Mouse (Mus musculus) liver, embryonic 13.5 days (tissue): ENCODE data around the gene Tmem30b. TPM values are rescaled to one million over a fixed set of nuclear protein-coding genes. Genes with fewer than 3 reads are reported as not detected.
"Not testable (repeated sequence)": the region's sequence is repeated elsewhere in the genome, so short reads cannot be mapped to it uniquely, and the experiment has no call there.

Experiments used
- ATAC-seq: fragments of 200-750 bp; cut with Nextera tagmentation; 2 replicates; pipeline ENCODE4 v1.8.0; 2017; ENCODE audit warnings: low read depth, mild to moderate bottlenecking, moderate number of reproducible peaks, moderate library complexity
- DNase-seq: peaks from one replicate; pipeline ENCODE4 v3.0.0; 2022
- H3K27ac ChIP-seq: fragments of 300-500 bp; sonication (generic); 2 replicates; pipeline ENCODE4 v1.5.1; 2015; ENCODE audit warnings: moderate library complexity, mild to moderate bottlenecking, inconsistent platforms
- H3K27me3 ChIP-seq: fragments of 300-500 bp; sonication (generic); 2 replicates; pipeline ENCODE4 v1.6.1; 2015; ENCODE audit warnings: mild to moderate bottlenecking, inconsistent platforms
- H3K36me3 ChIP-seq: fragments of 300-500 bp; sonication (generic); 2 replicates; pipeline ENCODE4 v1.6.1; 2015; ENCODE audit warnings: mild to moderate bottlenecking, inconsistent platforms
- H3K4me1 ChIP-seq: fragments of 300-500 bp; sonication (generic); replicated peaks from 2 replicates; pipeline ENCODE4 v1.6.1; 2015; ENCODE audit warnings: inconsistent platforms
- H3K4me2 ChIP-seq: fragments of 300-500 bp; sonication (generic); 2 replicates; pipeline ENCODE4 v1.6.1; 2015; ENCODE audit warnings: inconsistent platforms, mild to moderate bottlenecking, moderate library complexity
- H3K4me3 ChIP-seq: fragments of 300-500 bp; sonication (generic); replicated peaks from 2 replicates; pipeline ENCODE4 v1.5.1; 2015; ENCODE audit warnings: mild to moderate bottlenecking, inconsistent platforms
- H3K9ac ChIP-seq: fragments of 300-500 bp; sonication (generic); 2 replicates; pipeline ENCODE4 v1.6.1; 2015; ENCODE audit warnings: mild to moderate bottlenecking, inconsistent platforms
- H3K9me3 ChIP-seq: fragments of 300-500 bp; sonication (generic); replicated peaks from 2 replicates; pipeline ENCODE4 v1.6.1; 2016; ENCODE audit warnings: inconsistent platforms
- WGBS: fragments of 180-500 bp; shearing (Covaris S2); methylation state at CpG from one replicate; pipeline ENCODE4 v1.1.7; 2015; ENCODE audit not compliant: insufficient replicate concordance; 5-methylcytosine and 5-hydroxymethylcytosine counted together
- polyA plus RNA-seq: library from polyadenylated mRNA; unstranded; fragments of >200 nt; fragmentation: Nextera tagmentation; extraction: Ambion mirVana; gene quantifications from 2 replicates; pipeline ENCODE4 v1.2.1, GENCODE M21; 2015

Tmem30b gene
- polyA plus RNA-seq, 1 experiment from 2014 or later, result 1.7 TPM

GRCm38 (mm10) chr12:73554155-73554554 lies 8.0 kb upstream of the Tmem30b start:
- Histone ChIP-seq H3K9me3 (no peaks in the 10 kb centered on the region), H3K36me3 (no peaks in the 10 kb centered on the region), H3K4me3 (no peak overlapping the region), H3K9ac (no peak overlapping the region), H3K4me2 (no peak overlapping the region), H3K27me3 (peaks cover 12% of the 10 kb centered on the region), H3K27ac (no peak overlapping the region), H3K4me1 (no peaks in the 10 kb centered on the region)
- peak; percentile 47; the same call in 1 of the 2 replicates for ATAC-seq
- 6% methylated on average over 5 of the region's 5 CpGs for WGBS
- DNase-seq, result peak; percentile 24

GRCm38 (mm10) chr12:73548259-73548658 lies 2.1 kb upstream of the Tmem30b start:
- H3K4me2 ChIP-seq, result no peak overlapping the region
- no peaks in the 10 kb centered on the region for H3K36me3 ChIP-seq
- H3K9me3 ChIP-seq, result no peaks in the 10 kb centered on the region
- peaks cover 12% of the 10 kb centered on the region for H3K4me1 ChIP-seq
- H3K9ac ChIP-seq, result no peak overlapping the region
- H3K4me3 ChIP-seq, result no peak overlapping the region
- no peak overlapping the region for H3K27ac ChIP-seq
- ATAC-seq (no peak), DNase-seq (no peak)
- H3K27me3 ChIP-seq, result peaks cover 69% of the 10 kb centered on the region
- 37% methylated on average over 8 of the region's 8 CpGs for WGBS

GRCm38 (mm10) chr12:73547646-73548045 lies 1.5 kb upstream of the Tmem30b start:
- ATAC-seq (no peak), DNase-seq (no peak)
- Histone ChIP-seq H3K4me1 (peaks cover 12% of the 10 kb centered on the region), H3K27me3 (peaks cover 75% of the 10 kb centered on the region), H3K9me3 (no peaks in the 10 kb centered on the region), H3K36me3 (no peaks in the 10 kb centered on the region), H3K4me3 (no peak overlapping the region), H3K27ac (no peak overlapping the region), H3K9ac (no peak overlapping the region), H3K4me2 (no peak overlapping the region)
- WGBS, result 26% methylated on average over 10 of the region's 10 CpGs

- Histone ChIP-seq H3K27me3 (peaks cover 84% of the 10 kb centered on the region), H3K4me3 (peak overlapping the region; percentile 49), H3K36me3 (no peaks in the 10 kb centered on the region), H3K27ac (no peak overlapping the region), H3K4me1 (peaks cover 15% of the 10 kb centered on the region), H3K4me2 (peak overlapping the region; percentile 64), H3K9ac (peak overlapping the region; percentile 35), H3K9me3 (no peaks in the 10 kb centered on the region)
- 2% methylated on average over 55 of the region's 55 CpGs for WGBS
- DNase-seq (no peak), ATAC-seq (0 out of 2 replicates have a peak, but pooled peaks have one; percentile 29)
Measured at GRCm38 (mm10) chr12:73545672-73546085, 513 bp downstream of the Tmem30b start.

- H3K9ac ChIP-seq, result peak overlapping the region; percentile 35; the same call in 1 of the 2 replicates
- H3K9me3 ChIP-seq, result no peaks in the 10 kb centered on the region
- H3K36me3 ChIP-seq, result no peaks in the 10 kb centered on the region
- ATAC-seq (no peak), DNase-seq (no peak)
- H3K4me2 ChIP-seq, result peak overlapping the region; percentile 64
- H3K27me3 ChIP-seq, result peaks cover 78% of the 10 kb centered on the region
- H3K27ac ChIP-seq, result no peak overlapping the region
- WGBS, result 12% methylated on average over 48 of the region's 48 CpGs
- H3K4me1 ChIP-seq, result peaks cover 15% of the 10 kb centered on the region
- peak overlapping the region; percentile 49 for H3K4me3 ChIP-seq
Measured at GRCm38 (mm10) chr12:73544736-73545671, 1.2 kb downstream of the Tmem30b start.

- Histone ChIP-seq H3K4me2 (no peak overlapping the region), H3K9ac (no peak overlapping the region), H3K27ac (no peak overlapping the region), H3K4me1 (peaks cover 18% of the 10 kb centered on the region), H3K4me3 (no peak overlapping the region), H3K9me3 (no peaks in the 10 kb centered on the region), H3K27me3 (peaks cover 63% of the 10 kb centered on the region), H3K36me3 (no peaks in the 10 kb centered on the region)
- 68% methylated on average over 5 of the region's 5 CpGs for WGBS
- ATAC-seq (no peak), DNase-seq (no peak)
Measured at GRCm38 (mm10) chr12:73543191-73543590, 3.0 kb downstream of the Tmem30b start.

- WGBS, result 60% methylated on average over 2 of the region's 2 CpGs
- DNase-seq (no peak), ATAC-seq (no peak)
- Histone ChIP-seq H3K9me3 (no peaks in the 10 kb centered on the region), H3K9ac (no peak overlapping the region), H3K4me3 (no peak overlapping the region), H3K27ac (no peak overlapping the region), H3K27me3 (peaks cover 35% of the 10 kb centered on the region), H3K36me3 (no peaks in the 10 kb centered on the region), H3K4me1 (peaks cover 9% of the 10 kb centered on the region), H3K4me2 (no peak overlapping the region)
Measured at GRCm38 (mm10) chr12:73540402-73540801, 5.8 kb downstream of the Tmem30b start.

GRCm38 (mm10) chr12:73539151-73539550 lies 7.0 kb downstream of the Tmem30b start:
- Histone ChIP-seq H3K4me3 (no peak overlapping the region), H3K4me1 (peaks cover 5% of the 10 kb centered on the region), H3K4me2 (no peak overlapping the region), H3K9ac (no peak overlapping the region), H3K36me3 (no peaks in the 10 kb centered on the region), H3K9me3 (no peaks in the 10 kb centered on the region), H3K27me3 (peaks cover 22% of the 10 kb centered on the region), H3K27ac (no peak overlapping the region)
- DNase-seq, result no peak
- 50% methylated on average over 2 of the region's 2 CpGs for WGBS
- no peak for ATAC-seq

GRCm38 (mm10) chr12:73538139-73538508 lies 8.1 kb downstream of the Tmem30b start:
- not testable (repeated sequence) for H3K9ac ChIP-seq, DNase-seq, H3K4me1 ChIP-seq, H3K9me3 ChIP-seq, H3K27ac ChIP-seq, H3K36me3 ChIP-seq
- peak overlapping the region; percentile 24 for H3K4me3 ChIP-seq
- peak overlapping the region; percentile 56 for H3K4me2 ChIP-seq
- peaks cover 15% of the 10 kb centered on the region for H3K27me3 ChIP-seq
- WGBS, result 29% methylated on average over 3 of the region's 3 CpGs
- ATAC-seq, result peak; percentile 50

GRCm38 (mm10) chr12:73537499-73538138 lies 8.6 kb downstream of the Tmem30b start:
- H3K4me2 ChIP-seq, result peak overlapping the region; percentile 56
- ATAC-seq (peak; percentile 64), DNase-seq (no peak)
- 18% methylated on average over 17 of the region's 17 CpGs for WGBS
- peaks cover 5% of the 10 kb centered on the region for H3K4me1 ChIP-seq
- H3K9me3 ChIP-seq, result no peaks in the 10 kb centered on the region
- no peaks in the 10 kb centered on the region for H3K36me3 ChIP-seq
- H3K27me3 ChIP-seq, result peaks cover 10% of the 10 kb centered on the region; the same call in 1 of the 2 replicates
- no peak overlapping the region for H3K9ac ChIP-seq
- H3K27ac ChIP-seq, result no peak overlapping the region
- H3K4me3 ChIP-seq, result peak overlapping the region; percentile 24

- 11% methylated on average over 9 of the region's 9 CpGs for whole genome bisulfite sequencing
Measured at GRCm38 (mm10) chr12:73534591-73534990, 11.6 kb downstream of the Tmem30b start.

More at GRCm38 (mm10) chr12:73534591-73534990, 11.6 kb downstream of the Tmem30b start:
- Histone ChIP-seq H3K27me3 (no peaks in the 10 kb centered on the region), H3K9me3 (no peaks in the 10 kb centered on the region), H3K36me3 (no peaks in the 10 kb centered on the region), H3K27ac (no peak overlapping the region), H3K4me1 (peaks cover 2% of the 10 kb centered on the region; the same call in 1 of the 2 replicates), H3K4me2 (no peak overlapping the region), H3K9ac (no peak overlapping the region), H3K4me3 (no peak overlapping the region)
- no peak for ATAC-seq
- no peak for DNase-seq
